Mouse (Mus musculus) c-Kit-positive CD71-positive TER-119-positive erythroid progenitor cells, embryonic 14.5 days (primary cell): ENCODE data around the gene Emp1.

Experiments
- DNase-seq: peaks from one replicate; pipeline ENCODE4 v3.0.0-alpha.2; 2013; ENCODE audit warnings: low spot score

Emp1 gene

GRCm38 (mm10) chr6:135362459-135363159 is at the start of gene Emp1:
TSS of gene Emp1 (plus strand) at chr6:135362545.
- no peak for DNase-seq

DNA sequence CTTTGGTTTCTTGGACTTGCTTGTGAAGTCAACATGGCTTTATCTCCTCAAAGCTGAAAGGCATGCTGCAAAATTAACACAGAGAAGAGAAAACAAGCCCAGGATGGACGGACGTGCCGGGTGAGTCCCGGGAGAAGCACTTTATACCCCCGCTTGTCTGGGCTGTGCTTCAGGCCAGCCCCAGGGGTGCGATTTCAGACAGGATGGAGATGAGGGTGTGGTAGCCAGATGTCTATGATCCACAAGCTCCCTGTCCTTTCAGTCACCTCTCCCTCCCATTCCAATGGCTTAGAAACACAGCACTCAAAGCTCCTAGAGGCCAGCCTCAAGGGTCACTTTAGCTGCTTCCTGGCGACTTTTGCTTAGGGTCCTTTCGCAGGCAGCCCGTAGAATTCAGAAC is 48.4 kb upstream of the Emp1 start:
- DNase-seq, result no peak

DNA sequence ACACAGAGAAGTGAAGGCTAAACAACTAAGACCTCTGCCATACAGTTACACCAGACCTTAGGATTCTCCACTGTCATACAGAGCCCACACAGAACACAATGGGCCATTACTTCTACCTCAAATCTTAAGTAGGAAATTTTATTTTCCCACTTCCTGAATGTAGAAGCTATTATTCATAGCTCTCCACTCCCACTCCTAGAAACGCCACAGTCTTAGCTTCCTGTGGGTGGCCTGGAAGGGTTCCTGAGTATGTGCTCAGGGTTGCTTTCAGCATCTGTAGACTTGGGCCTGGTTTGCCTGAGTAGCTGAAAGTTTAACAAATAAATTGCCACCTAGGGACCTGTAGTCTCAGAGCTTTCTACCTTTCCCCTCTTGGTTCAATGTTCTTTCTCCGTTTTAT is 46.2 kb upstream of the Emp1 start:
- no peak for DNase-seq

DNA sequence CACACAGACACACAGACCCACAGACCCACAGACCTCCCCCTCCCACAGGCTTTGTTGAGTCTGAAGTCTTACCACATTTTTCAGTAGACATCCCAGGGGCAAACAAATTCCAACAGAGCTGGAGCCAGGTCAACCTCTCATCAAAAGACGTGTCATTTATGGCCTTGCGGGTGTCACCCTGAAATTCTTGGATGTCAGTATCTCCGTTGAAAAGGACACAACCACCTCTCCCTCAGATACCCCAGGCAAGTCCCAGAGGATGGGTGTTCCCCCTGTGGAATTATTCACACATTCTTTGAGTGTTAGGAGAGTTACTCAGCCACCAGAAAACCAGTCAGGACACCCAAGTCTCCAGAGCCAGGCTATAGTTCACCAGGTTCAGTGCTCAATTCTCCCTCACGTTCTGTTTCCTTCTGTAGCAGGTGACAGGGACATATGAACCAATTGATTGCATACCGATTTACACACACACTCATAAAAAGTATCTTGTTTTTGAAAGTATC is 42.9 kb upstream of the Emp1 start:
- no peak for DNase-seq

DNA sequence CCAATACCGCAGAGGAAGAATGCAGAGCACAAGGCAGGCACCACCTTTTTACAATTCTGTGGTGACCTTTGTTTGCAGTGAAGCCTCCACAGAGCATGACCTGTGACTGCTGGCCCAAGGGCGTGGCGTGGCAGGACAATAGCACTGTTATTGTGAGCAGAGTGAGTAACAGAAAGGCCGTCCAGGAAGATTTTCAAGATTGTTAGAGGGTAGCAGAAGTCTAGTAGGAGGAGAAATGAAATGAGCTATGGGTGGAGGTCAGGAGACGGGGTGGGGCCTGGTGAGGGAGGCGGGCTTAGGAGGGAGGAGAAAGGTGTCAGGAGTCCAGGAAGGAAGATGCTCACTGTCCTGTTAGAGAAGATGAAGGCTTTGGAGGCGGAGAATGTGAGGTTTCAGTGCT is 39.6 kb upstream of the Emp1 start:
- DNase-seq, result no peak

DNA sequence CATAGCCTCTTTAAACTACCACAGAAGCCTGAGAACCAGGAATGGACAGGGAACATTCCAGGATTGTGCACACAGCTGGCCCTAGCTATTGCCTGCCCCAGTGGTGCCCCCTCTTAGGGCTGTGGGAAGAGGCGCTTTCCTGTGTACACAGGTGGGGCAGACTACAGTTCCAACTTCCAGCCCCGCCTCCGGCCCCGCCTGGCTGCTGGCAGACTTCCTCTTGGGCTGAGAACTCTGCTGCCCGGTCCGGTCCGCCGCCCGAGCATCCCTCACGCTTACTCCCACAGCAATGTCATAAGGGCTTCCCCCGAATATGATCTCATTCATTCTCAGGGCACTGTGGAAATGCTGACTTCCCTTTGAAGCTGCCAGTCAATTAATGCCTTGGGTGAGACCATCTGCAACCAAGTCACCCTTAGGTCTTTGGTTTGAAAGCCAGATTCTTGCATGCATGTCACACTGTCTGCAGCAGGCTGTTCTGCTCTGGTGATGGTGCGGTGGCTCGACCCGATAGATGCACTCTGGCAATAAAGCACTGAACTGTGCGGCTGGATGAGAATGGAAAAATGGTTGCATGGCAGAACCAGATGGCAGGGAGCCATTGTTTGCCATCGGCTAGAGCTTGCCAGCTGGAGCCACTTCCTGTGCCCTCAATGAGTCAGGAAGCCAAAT is 38.9 kb upstream of the Emp1 start:
- no peak for DNase-seq

DNA sequence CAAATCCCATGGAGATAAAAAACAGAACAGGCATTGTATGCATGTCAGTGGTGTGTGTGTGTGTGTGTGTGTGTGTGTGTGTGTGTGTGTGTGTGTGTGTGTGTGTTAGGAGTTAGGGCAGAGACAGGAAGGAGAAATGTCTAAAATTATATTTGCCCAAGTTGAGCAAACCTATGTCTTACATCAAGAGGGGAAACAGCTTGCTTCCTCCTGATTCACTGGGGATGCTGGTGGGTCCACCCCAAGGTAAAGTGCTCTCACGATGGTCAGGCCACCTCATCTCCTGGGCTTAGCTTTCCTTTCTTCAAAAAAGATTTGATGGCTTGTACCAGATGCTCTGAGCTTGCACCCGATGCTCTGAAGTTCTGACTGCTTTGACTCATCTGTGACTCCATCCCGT is 38.2 kb upstream of the Emp1 start:
- no peak for DNase-seq

DNA sequence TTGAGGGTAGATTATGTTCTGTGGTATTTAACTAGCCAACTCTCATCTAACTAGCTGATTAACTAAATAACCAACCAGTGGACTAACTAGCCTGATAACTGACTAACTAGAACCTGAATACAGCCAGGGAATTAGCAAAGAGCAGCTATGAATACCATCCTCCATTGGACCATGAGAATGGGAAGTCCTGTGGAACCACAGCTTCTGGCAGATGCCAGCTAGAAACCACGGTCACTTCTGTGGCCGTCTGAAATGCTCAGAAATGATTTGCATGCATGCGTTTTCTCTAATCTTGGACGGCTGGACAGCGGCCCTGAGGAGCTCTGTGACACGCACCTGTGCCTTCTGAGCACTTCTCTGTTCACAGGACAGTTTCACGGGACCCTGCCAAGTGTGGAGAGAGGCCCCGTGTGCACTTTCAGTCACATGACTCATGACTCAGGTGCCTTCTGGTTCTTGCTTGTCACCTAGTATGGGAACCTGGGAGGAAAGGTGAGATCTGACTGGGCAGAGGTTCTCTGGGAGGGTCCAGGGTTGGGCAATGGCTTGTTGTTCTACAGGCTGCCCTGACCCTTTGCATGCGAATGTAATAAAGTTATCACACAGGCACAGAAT is 37.6 kb upstream of the Emp1 start:
- DNase-seq, result no peak

DNA sequence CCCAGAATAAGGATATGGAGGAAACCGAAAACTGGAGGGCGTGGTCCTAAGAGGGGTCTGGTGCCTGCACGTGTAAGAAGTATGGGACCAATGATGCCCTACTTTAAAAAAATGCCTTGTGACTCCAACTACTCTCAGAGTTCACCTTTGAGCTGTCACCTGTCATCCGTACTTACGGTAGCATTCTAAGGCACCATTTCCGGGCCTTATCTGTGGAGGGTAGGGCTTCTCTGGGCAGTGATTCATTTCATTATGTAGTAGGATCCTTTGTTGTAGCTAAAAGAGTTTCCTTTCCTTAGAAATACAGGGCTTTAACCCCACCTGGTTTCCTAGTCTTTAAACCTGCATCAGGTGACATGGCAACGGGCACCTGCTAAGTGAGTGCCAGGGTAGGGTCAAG is 35.5 kb upstream of the Emp1 start:
- DNase-seq, result no peak

DNA sequence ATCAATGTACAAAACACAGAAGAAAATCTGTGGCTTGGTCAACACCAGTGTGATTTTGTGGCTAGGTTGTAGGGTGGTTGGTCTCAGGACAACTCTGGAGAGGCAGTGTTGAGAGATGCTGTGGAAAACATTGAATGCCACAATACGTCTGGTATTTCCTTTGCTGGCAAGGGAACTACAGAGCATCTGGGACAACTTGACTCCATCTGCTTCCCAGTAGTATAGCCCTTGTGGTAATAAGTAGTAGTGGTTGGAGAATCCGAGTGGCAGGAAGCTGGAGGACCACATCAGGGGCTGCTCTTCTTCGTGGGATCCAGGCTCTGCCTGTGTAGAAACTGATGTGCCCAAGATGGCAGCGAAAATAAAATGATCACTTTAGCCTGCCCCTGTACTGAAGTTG is 30.4 kb upstream of the Emp1 start:
- no peak for DNase-seq

DNA sequence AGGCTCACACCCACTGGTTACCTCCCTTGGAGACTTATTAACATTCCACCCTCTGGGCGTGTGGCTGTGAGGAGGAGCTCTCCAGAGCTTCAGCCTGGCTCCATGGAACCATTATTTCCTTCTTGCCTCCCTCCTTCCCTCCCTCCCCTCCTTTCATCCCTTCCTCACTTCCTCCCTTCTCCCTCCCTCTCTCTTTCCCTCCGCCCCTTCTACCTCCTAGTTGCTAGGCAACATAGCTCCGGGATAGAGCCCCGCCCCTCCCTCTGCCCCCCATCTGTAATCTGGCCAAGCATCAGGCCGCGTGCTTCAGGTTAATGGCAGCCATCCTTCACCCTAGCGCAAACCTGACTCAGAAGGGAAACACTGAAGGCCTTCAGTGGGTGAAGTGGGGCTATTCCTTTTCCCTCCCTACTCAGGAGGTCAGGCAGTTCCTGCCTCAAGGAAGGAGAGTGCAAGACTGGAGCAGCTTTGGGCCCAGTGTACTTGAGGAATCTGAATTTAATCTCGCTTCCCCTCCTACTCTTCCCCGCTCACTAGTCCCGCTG is 29.5 kb upstream of the Emp1 start:
- no peak for DNase-seq

DNA sequence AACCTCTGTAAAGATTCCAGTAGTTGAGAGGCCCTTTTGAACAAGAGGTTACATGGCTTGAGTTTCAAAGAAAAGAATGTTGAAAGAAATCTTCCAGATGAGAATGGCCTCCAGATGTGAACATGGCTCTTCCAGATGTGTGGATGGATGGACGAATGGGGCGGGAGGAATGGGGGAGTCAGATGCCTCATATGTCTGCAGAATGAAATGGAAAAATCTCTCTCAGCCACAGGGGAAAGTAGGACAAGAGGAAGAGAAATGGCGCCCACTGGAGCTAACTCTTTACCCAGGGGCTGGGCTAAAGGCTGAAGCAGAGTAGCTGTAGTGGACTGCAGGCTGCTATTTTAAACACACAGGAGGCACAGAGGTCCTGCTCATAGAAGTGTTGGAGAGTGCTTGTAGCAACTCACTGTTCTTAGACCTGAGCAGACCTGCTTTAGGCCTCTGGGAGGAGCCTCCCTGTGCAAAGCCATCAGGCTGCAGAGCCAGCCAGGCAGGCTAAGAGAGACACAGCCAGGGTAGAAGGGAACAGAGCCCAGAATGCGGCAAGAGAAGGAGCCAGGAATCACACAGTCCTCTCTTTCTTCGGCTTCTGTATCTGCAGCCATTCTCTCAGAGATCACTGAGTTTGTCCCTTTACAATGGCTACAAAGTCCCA is 28.2 kb upstream of the Emp1 start:
- no peak for DNase-seq

GRCm38 (mm10) chr6:135336376-135336775 is 26.0 kb upstream of the Emp1 start:
- no peak for DNase-seq

- no peak for DNase-seq
Measured at GRCm38 (mm10) chr6:135340355-135341075, 21.8 kb upstream of the Emp1 start.

DNA sequence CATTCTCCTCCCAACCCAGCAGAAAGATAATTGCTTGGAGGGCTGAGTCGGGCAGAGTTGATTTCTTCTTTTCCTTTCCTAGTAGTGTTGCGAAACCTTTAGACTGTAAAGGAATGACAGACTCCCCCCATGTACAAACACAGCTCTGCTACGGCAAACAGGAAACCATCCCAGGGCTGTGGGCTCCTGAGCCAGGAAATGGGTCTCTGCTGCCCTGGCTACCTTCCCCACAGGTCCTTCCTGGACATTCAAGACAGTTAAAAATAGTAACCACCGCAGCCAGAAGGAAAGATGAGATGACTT is 21.3 kb upstream of the Emp1 start:
- no peak for DNase-seq

GRCm38 (mm10) chr6:135351638-135352302 is 10.6 kb upstream of the Emp1 start:
- DNase-seq, result no peak

DNA sequence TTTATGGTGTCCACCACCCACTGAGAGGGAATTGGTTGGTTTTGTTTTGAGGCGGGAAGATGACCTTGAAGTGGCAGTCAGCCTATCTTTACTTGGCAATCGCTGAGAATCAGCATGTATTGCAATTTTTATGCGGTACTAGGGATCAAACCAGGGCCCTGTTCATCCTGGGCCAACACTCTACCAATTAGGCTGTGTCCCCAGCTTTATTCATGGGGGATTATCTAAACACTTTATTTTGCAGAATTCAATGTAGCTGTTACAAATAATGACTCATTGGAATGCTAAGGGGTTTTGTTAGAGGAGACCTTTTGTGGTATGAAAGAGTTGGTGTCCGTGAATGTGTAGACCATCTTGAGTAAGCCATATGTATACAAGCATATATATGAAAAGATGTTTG is 9.8 kb upstream of the Emp1 start:
- DNase-seq, result no peak

DNA sequence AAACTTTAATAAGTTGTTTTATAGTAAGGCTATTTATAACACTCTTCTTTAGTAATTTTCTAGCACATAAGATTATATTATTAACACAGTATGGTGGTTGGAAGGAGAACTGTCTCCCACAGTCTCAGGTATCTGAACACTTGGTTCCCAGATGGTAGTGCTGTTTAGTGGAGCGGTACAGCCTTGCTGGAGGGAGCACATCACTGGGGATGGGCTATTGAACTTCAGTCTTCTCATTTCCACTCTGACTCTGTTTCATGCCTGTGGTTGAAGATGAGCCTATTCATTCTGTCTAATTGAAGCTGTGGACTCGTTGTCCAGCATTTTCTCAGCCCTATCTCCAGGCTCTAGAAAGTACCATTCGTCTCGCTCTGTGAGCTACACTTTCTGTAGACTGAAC is 7.4 kb upstream of the Emp1 start:
- no peak for DNase-seq

GRCm38 (mm10) chr6:135360331-135360730 is 2.0 kb upstream of the Emp1 start:
- DNase-seq, result no peak

- no peak for DNase-seq
Measured at GRCm38 (mm10) chr6:135362098-135362458, 267 bp upstream of the Emp1 start.

DNA sequence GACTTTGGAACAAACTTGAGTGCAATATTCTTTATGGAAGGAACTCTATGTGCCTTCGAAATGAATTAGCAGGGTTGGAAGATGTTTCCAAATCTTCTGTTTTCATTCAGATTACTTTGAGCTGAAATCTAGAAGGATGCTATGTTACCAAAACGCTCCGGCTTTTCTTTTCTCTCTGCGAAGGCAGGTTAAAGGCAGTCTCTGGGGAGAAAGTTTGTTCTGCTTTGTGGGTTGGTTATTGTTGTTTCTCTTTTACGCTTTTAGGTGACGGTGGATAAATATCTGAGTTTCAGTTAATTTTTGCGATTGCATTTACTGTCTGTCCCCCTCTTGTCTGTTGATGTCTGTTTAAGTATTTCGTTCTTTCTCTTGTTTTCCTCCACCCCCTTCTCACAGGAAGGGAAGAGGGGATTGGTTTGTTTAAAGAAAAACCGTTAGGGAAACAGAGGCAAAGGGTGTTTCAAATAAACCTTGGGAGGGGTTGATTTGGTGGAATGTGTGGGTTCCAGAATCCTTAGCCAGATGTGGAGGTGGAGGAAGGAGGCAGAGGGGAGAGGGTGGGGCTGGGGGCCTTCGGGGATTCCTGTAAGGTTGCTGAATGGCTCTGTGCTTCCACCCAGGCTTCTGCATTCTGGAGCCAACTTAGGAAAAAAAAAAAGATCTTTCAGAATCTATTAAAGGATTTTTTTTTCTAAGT is 1.1 kb downstream of the Emp1 start:
- DNase-seq, result no peak
